In the genomic region with DNA sequence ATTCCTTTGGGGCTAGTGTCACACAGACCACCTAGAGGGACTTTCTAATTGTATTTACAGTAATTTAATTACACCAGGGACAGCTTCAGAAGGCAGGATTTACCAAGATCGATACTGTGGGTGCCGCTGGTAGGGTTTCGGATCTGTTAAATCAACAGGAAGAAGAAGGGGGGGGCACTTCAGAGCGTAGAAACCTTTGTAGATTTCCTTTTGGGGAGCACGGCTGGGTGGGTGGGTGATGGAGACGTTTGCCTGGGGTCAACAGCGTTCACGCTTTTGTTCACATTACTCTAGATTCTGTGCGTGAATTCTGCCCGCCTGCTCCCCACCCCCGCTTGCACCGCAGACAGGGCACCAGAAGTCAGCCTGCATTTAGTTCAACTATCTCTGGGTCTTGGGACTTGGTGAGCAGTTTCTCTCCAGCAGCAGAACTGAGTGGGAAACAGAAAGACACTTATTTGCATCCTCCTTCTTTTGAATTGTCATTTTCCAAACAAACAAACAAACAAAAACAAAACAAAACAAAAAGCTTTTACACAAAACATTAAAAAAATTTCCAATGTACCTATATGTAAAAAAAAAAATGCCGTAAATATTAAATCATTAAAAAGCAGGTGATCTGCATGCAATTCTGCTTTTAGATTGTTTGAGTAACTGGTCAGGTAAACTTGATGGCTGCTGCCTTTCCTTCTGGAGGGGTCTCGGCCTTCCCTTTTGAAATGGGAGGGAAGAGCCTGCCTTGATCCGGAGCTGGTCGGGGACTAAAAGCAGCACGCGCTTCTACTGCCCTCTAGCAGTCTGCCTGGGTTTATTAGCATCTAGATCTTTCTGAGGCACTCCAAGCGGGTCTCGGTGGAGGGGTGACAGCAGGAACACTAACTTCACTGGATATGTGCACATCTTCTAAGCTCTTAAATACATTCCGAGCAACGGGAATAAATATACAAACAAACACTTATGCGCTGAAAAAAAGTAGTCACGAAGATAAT, we compare ENCODE assay signal across 8 mouse cellular contexts. TPM values are rescaled to one million over a fixed set of nuclear protein-coding genes. Genes with fewer than 3 reads are reported as not detected.
A peak's percentile ranks its signal among the peaks of the same experiment; 100 is the strongest.
DNase-seq lines count a peak whose midpoint lies in the region; ATAC-seq and TF ChIP-seq lines count a peak whose summit lies in the region.

No protein-coding gene starts in this region.

- no peak overlapping the region for H3K27ac ChIP-seq in intestine, postnatal 0 days (ENCODE audit: low read depth, low read length)
- no peak overlapping the region for H3K27ac ChIP-seq in limb, embryonic 15.5 days
- H3K27ac ChIP-seq in midbrain, embryonic 15.5 days = no peak overlapping the region

- no peak for ATAC-seq in intestine, postnatal 0 days
- ATAC-seq in limb, embryonic 15.5 days (ENCODE audit: insufficient number of reproducible peaks, low FRiP score, low TSS enrichment, low read depth) = no peak
- ATAC-seq in midbrain, embryonic 15.5 days (replicated peaks) = no peak; the same call in 1 of the 2 replicates

- H3K4me2 ChIP-seq in intestine, postnatal 0 days (replicated peaks; ENCODE audit: low read depth) = peak overlapping the region; percentile 52
- H3K4me2 ChIP-seq in limb, embryonic 15.5 days = peak overlapping the region; percentile 34
- H3K4me2 ChIP-seq in midbrain, embryonic 15.5 days = peak overlapping the region; percentile 42

- TF ChIP-seq CTCF in intestine, postnatal 0 days (IDR thresholded peaks at IDR 0.05; ENCODE audit: low read depth) = peak; percentile 86

- H3K9me3 ChIP-seq in intestine, postnatal 0 days (ENCODE audit: control insufficient read depth) = 0 out of 2 replicates have a peak, but pooled peaks cover 3% of the 10 kb centered on the region
- H3K9me3 ChIP-seq in limb, embryonic 15.5 days = no peaks in the 10 kb centered on the region
- no peaks in the 10 kb centered on the region for H3K9me3 ChIP-seq in midbrain, embryonic 15.5 days

- H3K4me1 ChIP-seq in intestine, postnatal 0 days (replicated peaks; ENCODE audit: control insufficient read depth, insufficient read depth, low read length) = no peaks in the 10 kb centered on the region
- H3K4me1 ChIP-seq in limb, embryonic 15.5 days = peaks cover 3% of the 10 kb centered on the region; the same call in 1 of the 2 replicates
- H3K4me1 ChIP-seq in midbrain, embryonic 15.5 days = peaks cover 8% of the 10 kb centered on the region

- H3K27me3 ChIP-seq in intestine, postnatal 0 days (replicated peaks; ENCODE audit: control insufficient read depth, insufficient read depth, low read length) = no peaks in the 10 kb centered on the region
- no peaks in the 10 kb centered on the region for H3K27me3 ChIP-seq in limb, embryonic 15.5 days
- no peaks in the 10 kb centered on the region for H3K27me3 ChIP-seq in midbrain, embryonic 15.5 days (replicated peaks)

- H3K9ac ChIP-seq in intestine, postnatal 0 days (ENCODE audit: low read depth, low read length) = no peak overlapping the region
- no peak overlapping the region for H3K9ac ChIP-seq in limb, embryonic 15.5 days
- H3K9ac ChIP-seq in midbrain, embryonic 15.5 days = no peak overlapping the region

- H3K36me3 ChIP-seq in intestine, postnatal 0 days (ENCODE audit: control insufficient read depth, insufficient read depth) = no peaks in the 10 kb centered on the region
- no peaks in the 10 kb centered on the region for H3K36me3 ChIP-seq in limb, embryonic 15.5 days
- H3K36me3 ChIP-seq in midbrain, embryonic 15.5 days (replicated peaks) = no peaks in the 10 kb centered on the region

- DNase-seq in B cell, adult 2 months = peak; percentile 14 to 18
- DNase-seq in ZHBTc4 (ENCODE audit: low read depth, low spot score) = peak; percentile 75
- peak; percentile 87 for DNase-seq in embryo, embryonic 10 days (ENCODE audit: low spot score)
- peak; percentile 68 to 72 for DNase-seq in heart, adult 18-20 months
- peak; percentile 62 for DNase-seq in testis, postnatal 10 days (ENCODE audit: low spot score)

- peak overlapping the region; percentile 2; the same call in 1 of the 2 replicates for H3K4me3 ChIP-seq in intestine, postnatal 0 days (ENCODE audit: low read depth, low read length)
- H3K4me3 ChIP-seq in limb, embryonic 15.5 days = peak overlapping the region; percentile 19
- H3K4me3 ChIP-seq in midbrain, embryonic 15.5 days = no peak overlapping the region

- WGBS in intestine, postnatal 0 days = 19% methylated on average over 24 of the region's 24 CpGs
- WGBS in limb, embryonic 15.5 days = 15% methylated on average over 24 of the region's 24 CpGs
- 7% methylated on average over 24 of the region's 24 CpGs for WGBS in midbrain, embryonic 15.5 days

RNA-seq across cellular contexts. Expression of a gene that starts 57.3 kb away (rescaled TPM):
- under 1 TPM; 0.31 to 0.50 TPM for total RNA-seq in heart, adult 18-20 months (2021)
- 0.37 and 0.38 TPM in 2 replicates for polyA plus RNA-seq in intestine, postnatal 0 days (2015; fragmentation: Nextera tagmentation; extraction: Ambion mirVana)
- polyA plus RNA-seq in limb, embryonic 15.5 days (2015; fragmentation: Nextera tagmentation; extraction: Ambion mirVana) = 1.4 and 1.5 TPM in 2 replicates
- polyA plus RNA-seq in midbrain, embryonic 15.5 days (2015; fragmentation: Nextera tagmentation; extraction: Ambion mirVana) = 2.4 and 2.6 TPM in 2 replicates

RNA-seq across cellular contexts. Expression of a gene that starts 57.4 kb away (rescaled TPM):
- 10 to 100 TPM; 14.7 to 15.6 TPM for total RNA-seq in heart, adult 18-20 months (2021)
- polyA plus RNA-seq in intestine, postnatal 0 days (2015; fragmentation: Nextera tagmentation; extraction: Ambion mirVana) = 42.3 and 43.2 TPM in 2 replicates
- polyA plus RNA-seq in limb, embryonic 15.5 days (2015; fragmentation: Nextera tagmentation; extraction: Ambion mirVana) = 123 and 128 TPM in 2 replicates
- polyA plus RNA-seq in midbrain, embryonic 15.5 days (2015; fragmentation: Nextera tagmentation; extraction: Ambion mirVana) = 52.3 and 52.8 TPM in 2 replicates

Comparison
In these comparisons a context has a peak if more than half of its experiments do, and no peak if none do; other contexts are left out.
1. DNase-seq: peak in every context shown above with its lines; median percentile 87 in embryo, embryonic 10 days; 75 in ZHBTc4; 70 in heart, adult 18-20 months; 62 in testis, postnatal 10 days; 16 in B cell, adult 2 months.